Mouse (Mus musculus): Measurements from ENCODE around the gene Slc5a6.

DNA sequence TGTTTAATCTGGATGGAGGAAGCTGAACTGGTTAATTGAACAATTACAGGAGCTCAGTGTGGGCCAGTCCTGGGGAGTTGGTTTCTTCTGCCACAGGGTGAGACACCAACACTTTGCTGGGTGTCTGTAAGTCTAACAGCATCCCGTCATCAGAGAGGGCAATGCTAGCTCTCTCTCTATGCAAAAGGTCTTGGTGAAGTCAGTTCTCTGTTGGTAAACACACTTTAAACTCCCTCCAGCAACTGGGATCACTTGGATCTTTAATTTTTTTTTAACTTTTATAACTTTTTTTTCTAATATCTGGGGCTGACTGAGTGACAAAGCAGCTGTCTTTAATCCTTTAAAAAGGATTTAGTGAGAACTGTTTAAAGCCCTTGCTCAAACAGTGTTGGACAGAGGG lies 26.0 kb downstream of the Slc5a6 start:
- TF ChIP-seq MYOG (IDR thresholded peaks at IDR 0.05; ENCODE audit: control insufficient read depth in 1 of 3, insufficient read depth in 1 of 3, insufficient read length in 2 of 3, low read depth in 2 of 3) (no peak), POLR2A (IDR thresholded peaks at IDR 0.05; ENCODE audit: insufficient read length, low read depth) (no peak), TCF12 (IDR thresholded peaks at IDR 0.05; ENCODE audit: insufficient read depth, poor library complexity, severe bottlenecking) (no peak), E2F4 (IDR thresholded peaks at IDR 0.05; ENCODE audit: insufficient read depth) (no peak), TCF3 (IDR thresholded peaks at IDR 0.05; ENCODE audit: insufficient read length, low read depth) (no peak)
